Mouse (Mus musculus) olfactory bulb, adult 2 months (tissue): ENCODE results near the gene Asb11.

ENCODE experiments used
- CTCF ChIP-seq: fragments of 200-500 bp; IDR thresholded peaks from 2 replicates; pipeline ENCODE4 v1.5.1; 2012; ENCODE audit warnings: low read depth, mild to moderate bottlenecking, low read length, moderate library complexity; ENCODE audit not compliant: insufficient read depth
- POLR2A ChIP-seq: fragments of 200-500 bp; IDR thresholded peaks from 2 replicates; pipeline ENCODE4 v1.6.1; 2012; ENCODE audit warnings: mild to moderate bottlenecking, low read depth, low read length, moderate library complexity; ENCODE audit not compliant: insufficient read depth

- no peak for TF ChIP-seq POLR2A
- TF ChIP-seq CTCF = no peak
Observed at GRCm38 (mm10) chrX:164446835-164447681, 10.3 kb downstream of the Asb11 start.
